Mouse (Mus musculus) liver, adult 2 months (tissue): ENCODE measurements around the gene Cd9.

ENCODE experiments used
- CTCF ChIP-seq: fragments of 200-500 bp; IDR thresholded peaks from 2 replicates; pipeline ENCODE4 v1.5.1; 2011; ENCODE audit warnings: low read depth, low read length, control low read depth
- POLR2A ChIP-seq: fragments of 200-500 bp; IDR thresholded peaks from 2 replicates; pipeline ENCODE4 v1.6.1; 2011; ENCODE audit warnings: low read length, control low read depth; ENCODE audit not compliant: insufficient read depth; ENCODE audit errors: extremely low read depth

- TF ChIP-seq CTCF (no peak), POLR2A (no peak)
Measured at GRCm38 (mm10) chr6:125471921-125472320, 22.7 kb downstream of the Cd9 start.
